Mouse (Mus musculus): ENCODE data around the gene Tmem274.

DNA sequence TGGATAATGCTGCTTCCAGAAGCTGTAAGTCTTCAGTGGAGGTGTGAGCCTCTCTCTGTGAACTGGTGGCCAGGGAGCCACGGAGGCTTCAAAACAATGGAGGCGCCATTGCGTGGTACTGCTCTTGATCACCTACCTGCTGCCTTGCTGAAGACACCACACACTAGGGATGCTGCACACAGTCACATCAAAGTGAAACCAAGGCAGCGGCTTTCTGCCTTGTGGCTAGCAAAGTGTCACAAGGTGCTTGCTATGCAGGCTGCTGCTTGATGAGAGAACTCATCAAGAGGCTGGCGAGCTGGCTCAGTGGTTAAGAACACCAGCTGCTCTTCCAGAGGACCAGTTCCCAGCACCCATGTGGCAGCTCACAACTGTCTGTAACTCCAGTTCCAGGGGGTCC is 38.5 kb downstream of the Tmem274 start:
- no peak for TF ChIP-seq CTCF (IDR thresholded peaks at IDR 0.05)
- no peak for TF ChIP-seq POLR2A (IDR thresholded peaks at IDR 0.05; ENCODE audit: insufficient read depth, low read depth, low read length)

Measured in heart, adult 2 months (tissue).